Mouse (Mus musculus) heart, embryonic 13.5 days (tissue): ENCODE measurements around the gene Smu1. TPM values are rescaled to one million over a fixed set of nuclear protein-coding genes. Genes with fewer than 3 reads are reported as not detected.

Source experiments
- ATAC-seq: fragments of 200-750 bp; cut with Nextera tagmentation; 2 replicates; pipeline ENCODE4 v1.8.0; 2017; ENCODE audit warnings: moderate TSS enrichment; ENCODE audit not compliant: insufficient number of reproducible peaks, low FRiP score, low TSS enrichment; ENCODE audit errors: extremely low read depth
- H3K27ac ChIP-seq: fragments of 300-500 bp; sonication (generic); replicated peaks from 2 replicates; pipeline ENCODE4 v1.5.1; 2015; ENCODE audit warnings: moderate library complexity, mild to moderate bottlenecking, inconsistent platforms
- H3K27me3 ChIP-seq: fragments of 300-500 bp; sonication (generic); replicated peaks from 2 replicates; pipeline ENCODE4 v1.6.1; 2015; ENCODE audit warnings: mild to moderate bottlenecking, inconsistent platforms
- H3K36me3 ChIP-seq: fragments of 300-500 bp; sonication (generic); 2 replicates; pipeline ENCODE4 v1.6.1; 2015; ENCODE audit warnings: mild to moderate bottlenecking, inconsistent platforms
- H3K4me1 ChIP-seq: fragments of 300-500 bp; sonication (generic); 2 replicates; pipeline ENCODE4 v1.6.1; 2015; ENCODE audit warnings: inconsistent platforms
- H3K4me2 ChIP-seq: fragments of 300-500 bp; sonication (generic); 2 replicates; pipeline ENCODE4 v1.6.1; 2015; ENCODE audit warnings: inconsistent platforms, mild to moderate bottlenecking, moderate library complexity
- H3K4me3 ChIP-seq: fragments of 300-500 bp; sonication (generic); 2 replicates; pipeline ENCODE4 v1.5.1; 2015; ENCODE audit warnings: moderate library complexity, mild to moderate bottlenecking, inconsistent platforms
- H3K9ac ChIP-seq: fragments of 300-500 bp; sonication (generic); 2 replicates; pipeline ENCODE4 v1.6.1; 2015; ENCODE audit warnings: inconsistent platforms, mild to moderate bottlenecking, moderate library complexity
- H3K9me3 ChIP-seq: fragments of 300-500 bp; sonication (generic); 2 replicates; pipeline ENCODE4 v1.6.1; 2016; ENCODE audit warnings: inconsistent platforms
- WGBS: fragments of 180-500 bp; shearing (Covaris S2); methylation state at CpG from one replicate; pipeline ENCODE4 v1.1.7; 2015; ENCODE audit warnings: mixed read lengths; 5-methylcytosine and 5-hydroxymethylcytosine counted together
- microRNA counts: library from miRNA; unstranded; fragments of <30 nt; microRNA quantifications from one replicate; lab custom pipeline; 2016
- microRNA-seq: library from miRNA; unstranded; fragments of <30 nt; microRNA quantifications from one replicate; pipeline ENCODE4, GENCODE M21; 2016
- polyA plus RNA-seq: library from polyadenylated mRNA; unstranded; fragments of >200 nt; fragmentation: Nextera tagmentation; extraction: Ambion mirVana; gene quantifications from 2 replicates; pipeline ENCODE4 v1.2.1, GENCODE M21; 2015

Gene Smu1
- polyA plus RNA-seq, 1 experiment from 2014 or later: 95.7 TPM

GRCm38 (mm10) chr4:40702797-40703709 is 54.7 kb downstream of the Smu1 start, which contains the start of gene Aptx:
Aptx (minus strand) TSS chr4:40703194.
- H3K27me3 ChIP-seq: no peaks in the 10 kb centered on the region
- peaks cover 26% of the 10 kb centered on the region for H3K4me1 ChIP-seq
- no peaks in the 10 kb centered on the region for H3K9me3 ChIP-seq
- H3K9ac ChIP-seq: peak within 1 kb of the TSS; percentile 79
- peak within 1 kb of the TSS; percentile 65 for H3K4me3 ChIP-seq
- peak within 1 kb of the TSS; percentile 76 for H3K4me2 ChIP-seq
- peak within 1 kb of the TSS; percentile 95 for H3K27ac ChIP-seq
- ATAC-seq: peak; percentile 82
- WGBS: under 1% methylated on average over 42 of the region's 42 CpGs
- H3K36me3 ChIP-seq: 0 out of 2 replicates have a peak, but pooled peaks cover 3% of the 10 kb centered on the region

GRCm38 (mm10) chr4:40701796-40702195 is 55.9 kb downstream of the Smu1 start:
- H3K4me1 ChIP-seq: peaks cover 26% of the 10 kb centered on the region
- 81% methylated on average over 3 of the region's 3 CpGs for WGBS
- no peaks in the 10 kb centered on the region for H3K27me3 ChIP-seq
- H3K27ac ChIP-seq: no peak overlapping the region
- H3K4me3 ChIP-seq: peak overlapping the region; percentile 65
- ATAC-seq: no peak
- peak overlapping the region; percentile 79; the same call in 1 of the 2 replicates for H3K9ac ChIP-seq
- no peaks in the 10 kb centered on the region for H3K9me3 ChIP-seq
- peak overlapping the region; percentile 76 for H3K4me2 ChIP-seq
- H3K36me3 ChIP-seq: peaks cover 6% of the 10 kb centered on the region

GRCm38 (mm10) chr4:40700216-40700615 is 57.5 kb downstream of the Smu1 start:
- H3K27ac ChIP-seq: no peak overlapping the region
- WGBS: 80% methylated on average over 8 of the region's 8 CpGs
- no peak overlapping the region for H3K4me3 ChIP-seq
- H3K9me3 ChIP-seq: no peaks in the 10 kb centered on the region
- no peak overlapping the region for H3K4me2 ChIP-seq
- no peak overlapping the region for H3K9ac ChIP-seq
- H3K36me3 ChIP-seq: peaks cover 20% of the 10 kb centered on the region
- ATAC-seq: no peak
- peaks cover 18% of the 10 kb centered on the region for H3K4me1 ChIP-seq
- no peaks in the 10 kb centered on the region for H3K27me3 ChIP-seq

GRCm38 (mm10) chr4:40697059-40697458 is 60.7 kb downstream of the Smu1 start:
- WGBS: 70% methylated on average over 7 of the region's 7 CpGs
- H3K9me3 ChIP-seq: no peaks in the 10 kb centered on the region
- no peak for ATAC-seq
- no peak overlapping the region for H3K4me2 ChIP-seq
- no peak overlapping the region for H3K4me3 ChIP-seq
- no peak overlapping the region for H3K27ac ChIP-seq
- peaks cover 49% of the 10 kb centered on the region for H3K36me3 ChIP-seq
- no peaks in the 10 kb centered on the region for H3K27me3 ChIP-seq
- peaks cover 5% of the 10 kb centered on the region for H3K4me1 ChIP-seq
- no peak overlapping the region for H3K9ac ChIP-seq

GRCm38 (mm10) chr4:40691100-40691499 is 66.6 kb downstream of the Smu1 start:
- Histone ChIP-seq H3K9me3 (no peaks in the 10 kb centered on the region), H3K27ac (no peak overlapping the region), H3K36me3 (peaks cover 85% of the 10 kb centered on the region), H3K4me2 (no peak overlapping the region), H3K9ac (no peak overlapping the region), H3K27me3 (no peaks in the 10 kb centered on the region), H3K4me1 (no peaks in the 10 kb centered on the region), H3K4me3 (no peak overlapping the region)
- no peak for ATAC-seq
- WGBS: 86% methylated on average over 11 of the region's 11 CpGs

MicroRNA genes within 50 kb of the gene (microRNA counts, 519-probe panel; counts per million panel counts)
- 209 counts per million, percentile 61 among the panel's probes with 10 or more counts for microRNA mmu-miR-207 (lab: Ali Mortazavi, UCI)

Small RNAs within 50 kb of the gene (microRNA-seq; reads per million reads assigned to microRNA genes)
- gene Mir207: not detected

Other genes with a start within 250 kb of the Smu1 start
- gene Aptx, start 54.7 kb downstream of the Smu1 start, polyA plus RNA-seq: 25.0 and 29.0 TPM in 2 replicates
- 243 and 287 TPM in 2 replicates for gene Dnaja1, start 35.8 kb downstream of the Smu1 start, polyA plus RNA-seq
- 46.2 and 48.1 TPM in 2 replicates for gene B4galt1, start 96.1 kb upstream of the Smu1 start, polyA plus RNA-seq
- 9.3 and 11.4 TPM in 2 replicates for gene Spink4, start 162.1 kb upstream of the Smu1 start, polyA plus RNA-seq
- gene Bag1, start 190.4 kb upstream of the Smu1 start, polyA plus RNA-seq: 168 and 177 TPM in 2 replicates
- 64.6 and 76.6 TPM in 2 replicates for gene Chmp5, start 190.5 kb upstream of the Smu1 start, polyA plus RNA-seq
- gene Nfx1, start 213.0 kb upstream of the Smu1 start, polyA plus RNA-seq: 50.3 and 54.9 TPM in 2 replicates